Mouse (Mus musculus): Measurements from ENCODE around the gene Spsb4. TPM values are rescaled to one million over a fixed set of nuclear protein-coding genes. Genes with fewer than 3 reads are reported as not detected.

Spsb4 gene
- polyA plus RNA-seq, 1 experiment from 2014 or later = 23.5 TPM

GRCm38 (mm10) chr9:96909503-96909902, 109.1 kb downstream of the Spsb4 start:
- WGBS = 80% methylated on average over 1 of the region's 1 CpGs

DNA sequence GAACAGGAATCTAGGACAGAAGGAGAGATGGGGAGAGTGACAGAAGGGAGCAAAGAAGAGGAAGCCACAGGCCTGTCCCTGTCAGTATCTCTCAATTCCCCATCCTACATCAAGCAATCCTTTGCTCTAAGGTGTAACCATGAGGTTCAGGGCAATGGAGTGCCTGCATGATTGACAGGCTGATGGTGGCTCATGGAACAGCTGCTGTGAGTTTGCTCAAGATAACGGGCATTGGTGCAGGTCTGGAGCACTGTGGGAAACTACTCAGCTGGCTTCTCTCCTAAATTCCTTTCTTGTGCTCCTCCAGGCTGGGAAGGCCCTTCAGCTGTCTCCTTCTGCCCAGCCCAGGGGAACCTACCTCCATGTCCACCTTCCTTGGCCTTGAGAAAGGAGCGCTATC, 109.9 kb downstream of the Spsb4 start:
- H3K4me3 ChIP-seq = no peak overlapping the region
- H3K4me1 ChIP-seq = no peaks in the 10 kb centered on the region
- H3K9ac ChIP-seq = no peak overlapping the region
- H3K27me3 ChIP-seq = no peaks in the 10 kb centered on the region
- no peak overlapping the region for H3K4me2 ChIP-seq
- H3K9me3 ChIP-seq = no peaks in the 10 kb centered on the region
- WGBS = 59% methylated on average over 2 of the region's 2 CpGs
- no peak overlapping the region for H3K27ac ChIP-seq
- no peaks in the 10 kb centered on the region for H3K36me3 ChIP-seq
- no peak for ATAC-seq (ENCODE audit: insufficient number of reproducible peaks, low FRiP score, low TSS enrichment, low read depth)

More at GRCm38 (mm10) chr9:96909503-96909902, 109.1 kb downstream of the Spsb4 start:
- no peak overlapping the region for H3K27ac ChIP-seq
- H3K4me3 ChIP-seq = no peak overlapping the region
- no peaks in the 10 kb centered on the region for H3K36me3 ChIP-seq
- no peaks in the 10 kb centered on the region for H3K27me3 ChIP-seq
- no peak overlapping the region for H3K4me2 ChIP-seq
- H3K4me1 ChIP-seq = no peaks in the 10 kb centered on the region
- H3K9ac ChIP-seq = no peak overlapping the region
- no peaks in the 10 kb centered on the region for H3K9me3 ChIP-seq
- ATAC-seq (ENCODE audit: insufficient number of reproducible peaks, low FRiP score, low TSS enrichment, low read depth) = no peak

GRCm38 (mm10) chr9:96904360-96905355, 114.0 kb downstream of the Spsb4 start:
- Histone ChIP-seq H3K4me1 (no peaks in the 10 kb centered on the region), H3K9me3 (no peaks in the 10 kb centered on the region), H3K4me2 (no peak overlapping the region), H3K4me3 (no peak overlapping the region), H3K9ac (no peak overlapping the region), H3K27me3 (no peaks in the 10 kb centered on the region), H3K36me3 (no peaks in the 10 kb centered on the region), H3K27ac (no peak overlapping the region)
- no peak for ATAC-seq (ENCODE audit: insufficient number of reproducible peaks, low FRiP score, low TSS enrichment, low read depth)
- WGBS = 74% methylated on average over 7 of the region's 7 CpGs

DNA sequence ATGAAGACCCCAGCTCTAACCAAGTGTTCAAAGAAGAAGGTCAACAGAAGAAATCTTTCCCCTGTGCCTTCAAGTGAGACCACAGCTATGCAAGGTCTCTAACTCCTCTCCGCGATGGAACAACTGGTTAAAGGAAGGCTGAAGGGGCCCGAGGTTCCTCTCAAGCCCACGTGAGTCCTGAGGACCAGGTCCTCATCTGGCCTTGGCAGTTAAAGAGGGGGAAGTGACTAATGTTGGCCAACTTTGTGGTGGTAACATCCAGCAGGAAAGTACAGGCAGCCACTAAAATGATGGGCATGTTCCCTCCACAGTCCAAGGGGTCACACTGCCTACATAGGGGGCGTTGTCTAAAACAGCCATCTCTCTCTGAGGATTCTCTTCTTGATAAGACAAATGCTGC, 118.9 kb downstream of the Spsb4 start:
- no peaks in the 10 kb centered on the region for H3K9me3 ChIP-seq
- no peak overlapping the region for H3K9ac ChIP-seq
- H3K36me3 ChIP-seq = no peaks in the 10 kb centered on the region
- no peaks in the 10 kb centered on the region for H3K4me1 ChIP-seq
- no peak overlapping the region for H3K27ac ChIP-seq
- ATAC-seq (ENCODE audit: insufficient number of reproducible peaks, low FRiP score, low TSS enrichment, low read depth) = no peak
- H3K4me2 ChIP-seq = no peak overlapping the region
- no peaks in the 10 kb centered on the region for H3K27me3 ChIP-seq
- no peak overlapping the region for H3K4me3 ChIP-seq
- WGBS = 88% methylated on average over 5 of the region's 5 CpGs

- no peaks in the 10 kb centered on the region for H3K9me3 ChIP-seq
- no peaks in the 10 kb centered on the region for H3K4me1 ChIP-seq
- no peak for ATAC-seq (ENCODE audit: insufficient number of reproducible peaks, low FRiP score, low TSS enrichment, low read depth)
- H3K27ac ChIP-seq = no peak overlapping the region
- no peaks in the 10 kb centered on the region for H3K27me3 ChIP-seq
- H3K4me3 ChIP-seq = no peak overlapping the region
- H3K9ac ChIP-seq = no peak overlapping the region
- H3K36me3 ChIP-seq = no peaks in the 10 kb centered on the region
- H3K4me2 ChIP-seq = no peak overlapping the region
These were observed 119.6 kb downstream of the Spsb4 start for GRCm38 (mm10) chr9:96899004-96899403.

DNA sequence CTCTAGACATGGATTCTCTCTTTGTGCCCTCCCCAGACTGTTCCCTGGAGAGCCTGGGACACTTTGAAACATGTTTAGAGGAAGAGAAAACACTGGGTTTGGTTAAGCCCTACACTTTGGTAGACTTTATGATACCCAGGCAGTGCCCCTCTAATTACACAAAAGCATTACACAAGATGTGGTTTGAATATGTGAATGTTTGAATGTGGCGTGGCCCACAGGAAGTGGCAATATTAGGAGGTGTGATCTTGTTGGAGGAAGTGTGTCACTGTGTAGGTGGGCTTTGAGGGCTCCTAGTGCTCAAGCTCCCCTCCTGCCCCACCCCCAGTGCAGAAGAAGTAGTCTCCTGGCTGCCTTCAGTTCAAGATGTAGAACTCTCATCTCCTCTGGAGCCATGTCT, 122.0 kb downstream of the Spsb4 start:
- no peaks in the 10 kb centered on the region for H3K27me3 ChIP-seq
- WGBS = 71% methylated on average over 1 of the region's 1 CpGs
- ATAC-seq (ENCODE audit: insufficient number of reproducible peaks, low FRiP score, low TSS enrichment, low read depth) = no peak
- H3K4me1 ChIP-seq = no peaks in the 10 kb centered on the region
- H3K9ac ChIP-seq = no peak overlapping the region
- H3K27ac ChIP-seq = no peak overlapping the region
- no peaks in the 10 kb centered on the region for H3K9me3 ChIP-seq
- H3K4me2 ChIP-seq = no peak overlapping the region
- H3K4me3 ChIP-seq = no peak overlapping the region
- H3K36me3 ChIP-seq = no peaks in the 10 kb centered on the region

DNA sequence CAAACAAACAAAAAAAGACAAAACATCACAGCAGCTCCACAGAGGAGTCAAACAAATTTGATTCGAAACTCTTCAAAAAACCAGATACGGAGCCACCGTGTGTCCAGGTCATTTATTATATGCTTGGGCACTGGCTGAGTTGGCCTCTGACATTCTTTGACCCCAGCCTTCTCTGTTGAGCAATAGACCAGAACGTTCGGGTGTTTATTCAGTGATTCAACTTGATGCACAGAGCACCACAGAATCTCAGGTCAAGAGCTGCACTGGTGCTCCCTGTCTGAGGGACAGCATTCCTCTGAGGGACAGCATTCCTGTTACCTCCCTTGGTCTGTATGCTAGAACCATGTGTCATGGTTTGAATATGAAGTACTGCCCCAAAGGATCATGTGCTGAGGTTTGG, 125.1 kb downstream of the Spsb4 start:
- Histone ChIP-seq H3K4me2 (no peak overlapping the region), H3K9me3 (no peaks in the 10 kb centered on the region), H3K36me3 (no peaks in the 10 kb centered on the region), H3K27ac (no peak overlapping the region), H3K4me1 (peaks cover 6% of the 10 kb centered on the region), H3K27me3 (0 out of 2 replicates have a peak, but pooled peaks cover 3% of the 10 kb centered on the region), H3K9ac (no peak overlapping the region), H3K4me3 (no peak overlapping the region)
- no peak for ATAC-seq (ENCODE audit: insufficient number of reproducible peaks, low FRiP score, low TSS enrichment, low read depth)
- WGBS = 76% methylated on average over 5 of the region's 5 CpGs

Other genes starting within 250 kb of the Spsb4 start
- 26.4 and 27.9 TPM in 2 replicates for gene Pxylp1, start 126.2 kb downstream of the Spsb4 start, polyA plus RNA-seq (2015; fragmentation: Nextera tagmentation; extraction: Ambion mirVana)
- 66.3 and 76.2 TPM in 2 replicates for gene Slc25a36, start 92.3 kb upstream of the Spsb4 start, polyA plus RNA-seq (2015; fragmentation: Nextera tagmentation; extraction: Ambion mirVana)

Measured in limb, embryonic 15.5 days (tissue).